Mouse (Mus musculus) forebrain, embryonic 10.5 days (tissue): ENCODE results near the gene Slc37a2. TPM values are rescaled to one million over a fixed set of nuclear protein-coding genes. Genes with fewer than 3 reads are reported as not detected.
A peak's percentile ranks its signal among the peaks of the same experiment; 100 is the strongest.

ENCODE experiments used
- DNase-seq: peaks from one replicate; pipeline ENCODE4 v3.0.0-alpha.2; 2017; ENCODE audit warnings: low spot score; ENCODE audit errors: extremely low spot score
- H3K27ac ChIP-seq: fragments of 300-500 bp; sonication (generic); 2 replicates; pipeline ENCODE4 v1.5.1; 2016; ENCODE audit warnings: mild to moderate bottlenecking
- H3K27me3 ChIP-seq: fragments of 300-500 bp; sonication (generic); 2 replicates; pipeline ENCODE4 v1.6.1; 2016; ENCODE audit warnings: mild to moderate bottlenecking; ENCODE audit not compliant: poor library complexity, severe bottlenecking
- H3K36me3 ChIP-seq: fragments of 300-500 bp; sonication (generic); replicated peaks from 2 replicates; pipeline ENCODE4 v1.6.1; 2016; ENCODE audit warnings: mild to moderate bottlenecking, moderate library complexity
- H3K4me1 ChIP-seq: fragments of 300-500 bp; sonication (generic); 2 replicates; pipeline ENCODE4 v1.6.1; 2016
- H3K4me3 ChIP-seq: fragments of 300-500 bp; sonication (generic); 2 replicates; pipeline ENCODE4 v1.5.1; 2016; ENCODE audit warnings: mild to moderate bottlenecking, moderate library complexity
- H3K9me3 ChIP-seq: fragments of 300-500 bp; sonication (generic); 2 replicates; pipeline ENCODE4 v1.6.1; 2016; ENCODE audit warnings: mild to moderate bottlenecking, moderate library complexity
- WGBS: fragments of 180-500 bp; shearing (Covaris S2); methylation state at CpG from one replicate; pipeline ENCODE4 v1.1.7; 2016; 5-methylcytosine and 5-hydroxymethylcytosine counted together
- polyA plus RNA-seq: library from polyadenylated mRNA; unstranded; fragments of >200 nt; fragmentation: Nextera tagmentation; extraction: Ambion mirVana; gene quantifications from 2 replicates; pipeline ENCODE4 v1.2.1, GENCODE M21; 2016

Slc37a2 gene
- polyA plus RNA-seq, 1 experiment from 2014 or later, result 2.5 TPM

DNA sequence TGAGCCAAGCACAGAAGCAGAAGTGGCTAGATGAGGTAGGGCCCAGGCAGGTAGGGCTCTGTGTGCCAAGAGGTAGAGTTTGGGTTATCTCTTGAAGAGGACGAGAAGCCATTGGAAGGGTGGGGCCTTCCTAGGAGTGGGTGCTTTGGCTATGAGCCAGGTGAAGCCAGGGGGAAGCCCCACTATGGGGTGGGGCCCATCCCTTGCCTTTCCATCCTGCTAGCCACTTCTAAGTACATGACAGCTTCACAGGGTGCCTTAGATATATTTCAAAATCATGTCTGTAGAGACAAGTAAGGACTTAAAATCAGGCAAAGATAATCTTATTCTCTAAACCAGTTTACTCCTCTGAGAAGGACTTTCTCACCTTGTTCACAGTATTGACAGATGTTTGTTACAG is 10.9 kb downstream of the Slc37a2 start:
- no peak for DNase-seq
- Histone ChIP-seq H3K4me1 (peaks cover 10% of the 10 kb centered on the region), H3K27me3 (peaks cover 5% of the 10 kb centered on the region; the same call in 1 of the 2 replicates), H3K4me3 (no peak overlapping the region), H3K9me3 (no peaks in the 10 kb centered on the region), H3K27ac (no peak overlapping the region), H3K36me3 (no peaks in the 10 kb centered on the region)
- 91% methylated on average over 1 of the region's 1 CpGs for WGBS

DNA sequence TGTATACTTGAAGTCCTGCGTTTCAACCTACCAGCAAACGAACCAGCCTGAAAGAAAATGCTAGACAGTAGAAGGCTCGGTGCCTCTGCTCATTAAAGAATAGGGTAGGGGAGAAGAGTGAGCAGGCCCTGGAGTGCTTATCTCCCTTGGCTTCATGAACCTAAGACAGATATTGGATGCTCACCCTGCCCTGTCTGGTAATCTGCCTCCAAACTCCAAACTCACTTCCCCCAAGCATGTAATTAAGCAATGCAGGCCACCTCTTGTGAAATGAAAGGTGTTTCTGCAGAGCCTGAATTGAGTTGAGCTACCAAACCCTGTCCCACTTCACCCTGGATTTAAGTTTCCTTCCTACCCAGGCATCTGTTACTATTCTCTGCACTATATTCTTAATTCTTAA is 12.8 kb downstream of the Slc37a2 start:
- Histone ChIP-seq H3K36me3 (no peaks in the 10 kb centered on the region), H3K27ac (no peak overlapping the region), H3K4me1 (peaks cover 6% of the 10 kb centered on the region), H3K4me3 (no peak overlapping the region), H3K9me3 (no peaks in the 10 kb centered on the region), H3K27me3 (no peaks in the 10 kb centered on the region)
- no peak for DNase-seq
- 85% methylated on average over 3 of the region's 3 CpGs for WGBS

DNA sequence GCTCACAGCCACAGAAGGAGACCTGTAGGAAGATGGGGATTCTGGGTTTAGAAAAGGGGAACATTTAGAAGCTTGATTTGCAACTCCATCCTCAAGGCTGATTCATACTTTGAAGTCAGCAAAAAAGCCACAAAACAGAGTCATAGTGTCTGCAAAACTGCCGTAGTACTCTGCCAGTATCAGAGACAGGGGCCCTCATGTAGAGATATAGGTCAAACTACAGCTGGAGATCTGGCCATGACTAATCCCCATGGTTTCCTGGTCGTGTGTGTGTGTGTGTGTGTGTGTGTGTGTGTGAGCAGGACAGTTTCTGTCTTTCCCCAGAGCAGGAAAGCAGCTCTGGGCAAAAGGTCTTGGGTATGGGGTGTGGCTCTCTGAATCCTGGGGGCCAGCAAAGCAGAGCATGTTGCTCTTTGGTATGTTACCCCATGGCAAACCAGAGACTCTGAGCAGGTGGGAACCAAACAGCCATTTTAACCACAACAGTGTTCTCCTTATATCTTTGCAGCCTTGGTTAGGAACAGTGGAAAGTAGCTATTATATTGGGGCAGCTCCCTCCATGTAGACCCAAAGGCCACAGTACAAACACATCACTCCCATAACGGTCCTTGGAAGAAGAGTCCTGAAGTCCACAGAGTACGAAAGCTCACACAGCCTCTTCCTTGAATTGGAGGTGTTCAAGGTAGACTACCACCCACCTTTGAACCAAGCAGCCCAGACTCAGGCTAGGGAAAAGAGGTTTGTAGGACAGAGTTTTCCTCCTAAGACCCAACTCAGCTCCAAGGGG is 19.4 kb downstream of the Slc37a2 start:
- H3K4me3 ChIP-seq, result no peak overlapping the region
- 76% methylated on average over 4 of the region's 4 CpGs for WGBS
- DNase-seq, result no peak

DNA sequence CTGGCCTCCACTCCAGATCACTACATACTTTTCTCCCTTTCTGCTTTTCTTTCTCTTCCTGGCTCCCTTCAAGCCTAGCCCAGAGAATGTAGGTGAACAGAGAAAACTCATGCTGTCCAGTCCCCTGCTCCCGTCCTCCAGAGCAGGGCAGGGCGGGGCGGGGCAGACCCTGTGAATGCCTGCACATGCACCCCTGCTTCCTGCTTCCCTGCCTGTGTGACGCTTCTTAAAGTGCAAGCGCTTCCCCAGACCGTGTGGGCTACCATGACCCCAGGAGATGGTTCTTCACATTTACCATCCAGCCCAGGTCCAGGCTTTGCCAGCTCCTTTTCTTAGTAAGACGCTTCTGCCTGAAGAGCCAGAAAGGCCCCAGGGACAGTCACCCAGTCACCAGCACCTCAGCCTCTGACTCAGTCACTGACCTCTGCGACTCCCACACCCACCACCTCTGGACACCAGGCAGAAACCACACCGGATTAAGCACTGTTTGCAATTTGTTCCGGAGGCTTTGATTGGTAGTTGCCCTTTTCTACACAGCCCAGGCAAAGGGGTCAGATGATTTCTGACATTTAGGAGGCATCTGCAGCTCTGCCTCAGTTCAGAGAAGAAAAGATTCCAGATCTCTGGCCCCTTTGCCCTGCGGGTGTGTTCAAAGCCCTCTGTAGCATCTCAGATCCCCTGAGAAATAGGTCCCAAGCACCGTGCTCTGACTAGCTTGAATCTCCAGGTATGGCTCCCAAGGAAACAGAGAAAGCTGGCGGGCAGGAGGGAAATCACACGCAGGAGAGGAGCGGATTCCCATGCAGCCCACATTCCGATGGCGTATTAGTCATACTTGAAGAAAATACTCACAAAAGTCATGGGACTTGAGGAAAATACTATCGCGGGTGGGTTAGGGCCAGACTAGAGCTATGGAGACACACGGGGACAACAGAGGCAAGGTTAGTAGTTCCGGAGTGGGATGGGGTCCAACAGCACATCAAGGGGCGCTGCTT is 23.0 kb downstream of the Slc37a2 start:
- H3K4me1 ChIP-seq, result peaks cover 30% of the 10 kb centered on the region
- 0 out of 2 replicates have a peak, but pooled peaks cover 4% of the 10 kb centered on the region for H3K36me3 ChIP-seq

More for the DNA sequence above, 19.4 kb downstream of the Slc37a2 start:
- Histone ChIP-seq H3K27me3 (no peaks in the 10 kb centered on the region), H3K36me3 (0 out of 2 replicates have a peak, but pooled peaks cover 4% of the 10 kb centered on the region), H3K4me1 (peaks cover 16% of the 10 kb centered on the region), H3K9me3 (no peaks in the 10 kb centered on the region), H3K27ac (no peak overlapping the region)

DNA sequence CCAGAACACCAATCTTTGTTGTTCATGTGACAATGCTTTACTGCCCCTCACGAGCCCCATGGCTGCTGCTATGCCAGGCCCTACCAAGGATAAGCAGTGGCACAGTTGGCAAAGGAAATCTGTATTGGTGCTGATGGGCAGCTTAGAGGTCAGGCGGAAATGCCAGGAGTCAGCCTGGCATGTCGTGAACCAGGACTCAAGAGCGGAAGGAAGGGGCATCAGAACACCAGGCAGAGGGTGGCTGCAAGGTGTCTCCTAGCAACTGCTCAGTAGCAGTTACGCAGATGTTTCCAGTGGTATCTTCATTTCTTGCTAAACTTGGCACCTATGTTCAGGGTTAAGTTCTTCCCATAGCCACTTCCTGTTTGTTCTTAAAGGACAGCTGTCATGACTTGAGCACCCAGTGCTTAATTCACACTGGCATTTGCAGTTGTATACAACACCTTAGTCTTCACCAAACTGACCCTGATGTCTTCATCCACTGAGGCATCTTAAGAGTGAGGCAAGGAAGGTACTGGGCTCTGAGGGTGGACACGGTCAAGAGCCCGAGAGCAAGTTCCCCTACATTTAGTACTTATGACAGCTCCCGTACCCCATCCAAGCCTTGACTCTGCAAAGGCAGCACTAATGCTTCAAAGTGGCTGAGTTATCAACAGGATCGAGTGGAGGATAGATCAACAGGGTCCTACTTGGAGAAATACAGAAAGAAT is 24.9 kb downstream of the Slc37a2 start:
- no peaks in the 10 kb centered on the region for H3K27me3 ChIP-seq
- H3K9me3 ChIP-seq, result no peaks in the 10 kb centered on the region
- no peak for DNase-seq
- WGBS, result 94% methylated on average over 9 of the region's 9 CpGs
- H3K4me1 ChIP-seq, result peaks cover 30% of the 10 kb centered on the region
- H3K27ac ChIP-seq, result no peak overlapping the region
- no peak overlapping the region for H3K4me3 ChIP-seq
- 0 out of 2 replicates have a peak, but pooled peaks cover 4% of the 10 kb centered on the region for H3K36me3 ChIP-seq

More for the DNA sequence above, 23.0 kb downstream of the Slc37a2 start:
- no peaks in the 10 kb centered on the region for H3K27me3 ChIP-seq
- H3K9me3 ChIP-seq, result no peaks in the 10 kb centered on the region
- H3K4me3 ChIP-seq, result no peak overlapping the region
- no peak overlapping the region for H3K27ac ChIP-seq
- 59% methylated on average over 22 of the region's 22 CpGs for WGBS
- DNase-seq, result no peak

DNA sequence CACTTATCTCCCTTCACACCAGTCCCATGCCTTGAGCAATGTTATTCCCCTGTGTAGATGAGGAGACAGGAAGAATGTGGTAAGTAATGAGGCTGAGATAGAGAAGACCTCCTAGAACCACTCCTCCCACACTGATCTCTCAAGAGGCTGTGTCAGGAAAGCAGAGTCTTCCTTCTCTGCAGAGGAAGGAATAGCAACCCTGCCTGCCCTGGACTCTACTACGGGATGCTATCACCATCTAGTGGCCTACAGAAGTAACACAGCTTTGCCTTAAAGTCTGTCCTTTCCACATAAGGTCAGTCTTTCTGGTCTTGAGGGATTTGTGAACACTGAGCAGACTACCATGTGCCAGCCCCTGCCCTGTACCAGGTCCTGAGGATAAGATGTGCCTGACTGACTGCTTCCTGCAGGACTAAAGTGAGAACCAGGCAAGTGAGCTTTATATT is 25.6 kb downstream of the Slc37a2 start:
- Histone ChIP-seq H3K36me3 (0 out of 2 replicates have a peak, but pooled peaks cover 1% of the 10 kb centered on the region), H3K27ac (0 out of 2 replicates have a peak overlapping the region, but pooled peaks have one; percentile 31), H3K9me3 (no peaks in the 10 kb centered on the region), H3K4me1 (peaks cover 30% of the 10 kb centered on the region), H3K4me3 (no peak overlapping the region), H3K27me3 (no peaks in the 10 kb centered on the region)
- 0% methylated on average over 1 of the region's 1 CpGs for WGBS
- DNase-seq, result peak; percentile 64

DNA sequence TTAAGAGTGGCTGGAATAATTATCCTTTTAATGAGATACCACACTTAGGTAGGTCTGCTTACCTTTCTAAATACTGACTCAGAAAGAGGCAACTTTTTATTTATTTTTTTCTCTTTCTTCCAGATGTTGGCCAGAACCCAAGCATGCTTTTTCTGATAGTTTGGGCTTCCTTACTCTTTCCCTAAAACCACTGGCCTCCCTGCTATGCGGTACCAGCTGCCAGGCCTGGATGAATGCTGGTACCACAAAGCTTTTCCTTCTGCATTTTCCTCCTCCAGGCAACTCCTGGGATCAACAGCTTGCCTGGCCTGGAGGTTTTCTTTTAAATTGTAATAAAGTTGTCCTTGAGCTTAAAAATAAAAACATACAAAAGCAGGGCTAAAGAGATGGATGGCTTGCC is 30.0 kb downstream of the Slc37a2 start:
- Histone ChIP-seq H3K27ac (no peak overlapping the region), H3K9me3 (no peaks in the 10 kb centered on the region), H3K36me3 (peaks cover 15% of the 10 kb centered on the region), H3K4me3 (no peak overlapping the region), H3K4me1 (peaks cover 24% of the 10 kb centered on the region), H3K27me3 (no peaks in the 10 kb centered on the region)
- no peak for DNase-seq
- 93% methylated on average over 1 of the region's 1 CpGs for WGBS

DNA sequence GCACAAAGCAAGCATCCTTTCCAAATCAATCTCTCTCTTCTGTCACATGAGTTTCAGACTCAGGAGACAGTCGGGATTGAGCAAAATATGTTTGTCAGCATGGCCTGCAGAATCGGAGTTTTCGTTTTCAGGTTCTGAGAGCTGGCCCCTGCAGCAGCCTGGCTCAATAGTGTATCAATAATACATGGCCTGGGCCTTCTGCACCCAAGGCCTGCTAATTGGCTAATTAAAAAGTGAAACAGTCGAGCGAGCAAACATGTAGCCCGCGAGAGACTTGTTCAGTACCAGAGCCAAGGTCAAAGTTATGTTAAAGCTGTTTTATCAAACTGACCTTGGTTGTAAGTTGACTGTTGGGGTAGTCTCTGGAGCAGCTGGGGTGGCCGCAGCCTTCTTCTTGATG is 34.8 kb downstream of the Slc37a2 start:
- Histone ChIP-seq H3K9me3 (no peaks in the 10 kb centered on the region), H3K27ac (no peak overlapping the region), H3K4me3 (no peak overlapping the region), H3K27me3 (no peaks in the 10 kb centered on the region), H3K4me1 (peaks cover 25% of the 10 kb centered on the region), H3K36me3 (peaks cover 27% of the 10 kb centered on the region)
- DNase-seq, result no peak
- WGBS, result 86% methylated on average over 8 of the region's 8 CpGs

DNA sequence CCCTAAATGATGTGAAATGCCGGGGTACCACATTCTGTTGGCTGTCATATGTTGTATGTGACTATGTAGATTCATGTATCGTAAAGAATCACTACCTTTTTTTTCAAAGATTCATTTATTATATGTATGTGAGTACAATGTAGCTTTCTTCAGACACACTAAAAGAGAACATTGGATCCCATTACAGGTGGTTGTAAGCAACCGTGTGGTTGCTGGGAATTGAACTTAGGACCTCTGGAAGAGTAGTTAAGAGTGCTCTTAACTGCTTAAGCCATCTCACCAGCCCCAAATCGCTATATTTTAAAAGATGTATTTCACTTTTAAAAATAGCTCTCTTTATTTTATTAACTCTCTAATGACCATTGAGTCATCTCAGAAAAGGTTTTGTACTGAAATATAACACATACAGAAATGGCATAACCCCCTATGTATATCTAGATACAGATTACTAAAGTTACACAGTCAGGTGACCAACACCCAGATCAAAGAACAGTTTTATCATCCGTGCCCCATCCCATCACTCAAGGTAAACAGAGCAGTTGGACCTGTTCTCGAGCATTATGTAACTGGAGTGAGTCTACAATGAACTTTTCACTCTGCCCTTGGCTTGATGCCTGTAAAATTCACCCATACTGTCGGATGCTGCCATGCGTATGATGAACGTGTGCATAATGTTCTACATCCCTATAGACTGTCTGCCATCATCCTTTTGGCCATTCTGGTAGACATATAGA is 41.0 kb downstream of the Slc37a2 start:
- no peaks in the 10 kb centered on the region for H3K9me3 ChIP-seq
- no peak overlapping the region for H3K27ac ChIP-seq
- peaks cover 12% of the 10 kb centered on the region for H3K36me3 ChIP-seq
- 91% methylated on average over 9 of the region's 9 CpGs for WGBS
- no peak for DNase-seq
- H3K27me3 ChIP-seq, result no peaks in the 10 kb centered on the region
- H3K4me3 ChIP-seq, result no peak overlapping the region
- H3K4me1 ChIP-seq, result peaks cover 14% of the 10 kb centered on the region

DNA sequence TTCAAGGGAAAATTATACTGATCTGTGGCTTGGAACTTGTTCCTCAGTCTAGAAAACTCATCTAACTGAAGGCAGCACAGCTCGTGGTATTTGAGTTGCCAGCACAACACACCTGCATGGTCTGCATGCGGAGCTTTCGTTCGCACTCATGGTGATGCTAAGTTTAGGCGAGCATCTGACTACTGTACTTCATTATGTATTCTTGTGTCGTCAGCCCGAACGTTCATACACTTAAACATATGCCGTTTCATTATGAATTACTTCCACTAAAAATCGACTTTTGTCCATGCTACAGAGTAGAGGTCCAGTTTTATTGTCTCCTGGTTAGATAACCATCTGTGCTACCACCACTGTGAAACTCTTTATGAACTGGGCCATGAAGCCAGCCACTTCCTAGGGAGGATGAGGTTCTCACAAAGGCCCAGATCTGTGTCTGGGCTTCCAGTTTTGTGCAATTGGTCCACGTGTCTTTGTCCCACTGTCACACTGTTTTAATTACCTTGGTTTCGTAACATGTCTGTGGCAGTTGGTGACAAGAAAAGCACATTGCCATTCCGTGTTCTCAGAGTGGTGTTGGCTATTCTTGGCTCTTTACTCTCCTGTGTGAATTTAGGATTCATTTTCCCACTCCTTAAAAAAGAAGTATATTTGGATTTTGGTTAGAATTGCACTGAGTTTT is 42.3 kb downstream of the Slc37a2 start:
- Histone ChIP-seq H3K27ac (no peak overlapping the region), H3K4me1 (peaks cover 16% of the 10 kb centered on the region), H3K36me3 (peaks cover 9% of the 10 kb centered on the region), H3K4me3 (no peak overlapping the region), H3K9me3 (no peaks in the 10 kb centered on the region), H3K27me3 (no peaks in the 10 kb centered on the region)
- no peak for DNase-seq
- WGBS, result 91% methylated on average over 13 of the region's 13 CpGs

DNA sequence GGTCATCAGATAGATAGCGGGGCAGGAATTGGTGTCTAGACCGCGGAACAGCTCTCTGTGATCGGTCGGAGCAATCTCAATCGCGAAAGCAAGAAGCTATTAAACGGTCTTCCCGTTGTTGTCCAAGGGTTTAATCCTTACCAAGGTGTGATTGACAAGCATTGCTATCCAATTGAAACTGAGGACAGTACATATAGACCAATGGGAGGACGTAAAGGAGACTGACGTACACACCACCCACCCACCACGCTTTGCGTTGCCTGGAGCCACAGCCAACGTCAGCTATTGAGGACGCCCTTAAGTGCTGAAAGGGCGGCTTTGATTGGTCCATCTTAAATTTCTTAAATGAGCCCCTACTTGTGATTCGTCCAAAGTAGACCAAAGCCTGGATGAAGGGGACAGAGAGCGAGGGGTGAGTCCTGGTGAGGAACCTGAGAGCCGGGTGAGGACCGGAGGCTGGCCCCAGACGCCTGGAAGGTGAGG is 47.6 kb downstream of the Slc37a2 start, which contains the start of gene Tmem218:
Gene Tmem218, plus strand, starts transcription at position 295 of the 483 bp plus-strand sequence.
- 0% methylated on average over 21 of the region's 21 CpGs for WGBS
- H3K4me1 ChIP-seq, result peaks cover 30% of the 10 kb centered on the region
- peak within 1 kb of the TSS; percentile 75 for H3K4me3 ChIP-seq
- DNase-seq, result peak; percentile 90
- H3K36me3 ChIP-seq, result no peaks in the 10 kb centered on the region
- no peaks in the 10 kb centered on the region for H3K27me3 ChIP-seq
- peak within 1 kb of the TSS; percentile 92 for H3K27ac ChIP-seq
- H3K9me3 ChIP-seq, result no peaks in the 10 kb centered on the region
